7 mouse cellular contexts compared by ENCODE assay signal in genomic region chr7:116161544-116161943, GRCm38 (mm10).
A peak's percentile ranks its signal among the peaks of the same experiment; 100 is the strongest.
DNase-seq lines count a peak whose midpoint lies in the region; ATAC-seq and TF ChIP-seq lines count a peak whose summit lies in the region.

No protein-coding gene starts in this region.

- peak; percentile 85 to 89 for TF ChIP-seq CTCF in CH12.LX (conservative IDR thresholded peaks at IDR 0.05 in 1 of 2, IDR thresholded peaks at IDR 0.05 in 1 of 2; ENCODE audit: low read depth in 2 of 2, low read length in 2 of 2)

- no peaks in the 10 kb centered on the region for H3K9me3 ChIP-seq in CH12.LX (replicated peaks; ENCODE audit: low read length)
- no peaks in the 10 kb centered on the region for H3K9me3 ChIP-seq in forebrain, embryonic 15.5 days
- H3K9me3 ChIP-seq in kidney, embryonic 15.5 days (replicated peaks) = no peaks in the 10 kb centered on the region

- H3K9ac ChIP-seq in CH12.LX (ENCODE audit: insufficient read depth, low read depth) = no peak overlapping the region
- H3K9ac ChIP-seq in forebrain, embryonic 15.5 days (replicated peaks) = no peak overlapping the region
- H3K9ac ChIP-seq in kidney, embryonic 15.5 days = no peak overlapping the region

- no peak overlapping the region; the same call in 1 of the 2 replicates for H3K4me2 ChIP-seq in CH12.LX (ENCODE audit: insufficient read depth, low read depth, poor library complexity, severe bottlenecking)
- no peak overlapping the region for H3K4me2 ChIP-seq in forebrain, embryonic 15.5 days (replicated peaks)
- no peak overlapping the region for H3K4me2 ChIP-seq in kidney, embryonic 15.5 days

- H3K27ac ChIP-seq in CH12.LX (ENCODE audit: insufficient read depth, low read depth) = no peak overlapping the region
- no peak overlapping the region for H3K27ac ChIP-seq in forebrain, embryonic 15.5 days (replicated peaks)
- no peak overlapping the region for H3K27ac ChIP-seq in kidney, embryonic 15.5 days

- H3K4me1 ChIP-seq in CH12.LX (ENCODE audit: control insufficient read depth in 1 of 2, insufficient read depth in 2 of 2) = peaks cover 2 to 6% of the 10 kb centered on the region in 2 experiments; a peak in 2 of 4 replicates
- H3K4me1 ChIP-seq in forebrain, embryonic 15.5 days = no peaks in the 10 kb centered on the region
- 0 out of 2 replicates have a peak, but pooled peaks cover 2% of the 10 kb centered on the region for H3K4me1 ChIP-seq in kidney, embryonic 15.5 days

- peak; percentile 27 to 31 for DNase-seq in B cell, adult 2 months
- peak; percentile 47 for DNase-seq in CH12.LX (ENCODE audit: extremely low read depth)
- DNase-seq in cerebellum, adult 11-12 months = peak; percentile 14
- DNase-seq in lung, postnatal 25 days (ENCODE audit: low spot score) = peak; percentile 43
- peak; percentile 53 to 63 for DNase-seq in right cerebral cortex, postnatal 10 days (ENCODE audit: low spot score in 2 of 2)

- in situ Hi-C loops in CH12.LX (cut with MboI; ENCODE audit: low pct_ligation_motif_present, low pct_unique_long_range_greater_than_20kb, low sequenced_read_pairs) = no loop called here

- ATAC-seq in forebrain, embryonic 15.5 days (replicated peaks) = peak; percentile 64
- ATAC-seq in kidney, embryonic 15.5 days (replicated peaks; ENCODE audit: low FRiP score) = peak; percentile 71

- H3K4me3 ChIP-seq in CH12.LX (replicated peaks in 1 of 3; ENCODE audit: low read depth in 2 of 3, low read length in 2 of 3, poor library complexity in 1 of 3) = no peak overlapping the region
- no peak overlapping the region for H3K4me3 ChIP-seq in forebrain, embryonic 15.5 days
- H3K4me3 ChIP-seq in kidney, embryonic 15.5 days (replicated peaks) = no peak overlapping the region

- no peaks in the 10 kb centered on the region for H3K79me2 ChIP-seq in CH12.LX (replicated peaks; ENCODE audit: control insufficient read depth, extremely low read depth, insufficient read depth, poor library complexity, severe bottlenecking)

- TF ChIP-seq POLR2A in CH12.LX (IDR thresholded peaks at IDR 0.05; ENCODE audit: low read depth, low read length) = no peak

- no peaks in the 10 kb centered on the region for H3K36me3 ChIP-seq in CH12.LX (replicated peaks in 1 of 2; ENCODE audit: control insufficient read depth in 1 of 2, insufficient read depth in 1 of 2, low read length in 1 of 2)
- no peaks in the 10 kb centered on the region for H3K36me3 ChIP-seq in forebrain, embryonic 15.5 days
- H3K36me3 ChIP-seq in kidney, embryonic 15.5 days = peaks cover 4% of the 10 kb centered on the region; the same call in 1 of the 2 replicates

- no peak for TF ChIP-seq EP300 in CH12.LX (IDR thresholded peaks at IDR 0.05; ENCODE audit: low read length)

- H3K27me3 ChIP-seq in CH12.LX (replicated peaks) = peaks cover 3% of the 10 kb centered on the region
- no peaks in the 10 kb centered on the region for H3K27me3 ChIP-seq in forebrain, embryonic 15.5 days
- no peaks in the 10 kb centered on the region for H3K27me3 ChIP-seq in kidney, embryonic 15.5 days

- dilution Hi-C loops in CH12.LX (cut with MboI; ENCODE audit: extremely low pct_ligation_motif_present, extremely low pct_unique_long_range_greater_than_20kb, low sequenced_read_pairs) = no loop called here

- TF ChIP-seq RAD21 in CH12.LX (IDR thresholded peaks at IDR 0.05; ENCODE audit: low read depth, low read length) = peak; percentile 75

- 16% methylated on average over 5 of the region's 5 CpGs for WGBS in forebrain, embryonic 15.5 days
- 21% methylated on average over 5 of the region's 5 CpGs for WGBS in kidney, embryonic 15.5 days

TF ChIP-seq in CH12.LX, 34 proteins besides CTCF, POLR2A, EP300 and RAD21:
- no peak for TF ChIP-seq TCF12 (IDR thresholded peaks at IDR 0.05; ENCODE audit: low read depth, low read length)
- peak; percentile 73 for TF ChIP-seq SMC3 (IDR thresholded peaks at IDR 0.05; ENCODE audit: low read depth, low read length)
TF ChIP-seq in CH12.LX: peak in this region for 1.
